Mouse (Mus musculus): ENCODE measurements around the gene Klhl28.

- TF ChIP-seq CTCF (IDR thresholded peaks at IDR 0.05; ENCODE audit: insufficient read depth, low read depth, low read length), result no peak
- TF ChIP-seq POLR2A (IDR thresholded peaks at IDR 0.05; ENCODE audit: insufficient read depth, low read depth, low read length), result no peak
These were observed 68.1 kb downstream of the Klhl28 start for GRCm38 (mm10) chr12:64897060-64897730.
